Mouse (Mus musculus): Measurements from ENCODE around the gene Bcas3. TPM values are rescaled to one million over a fixed set of nuclear protein-coding genes. Genes with fewer than 3 reads are reported as not detected.

Bcas3 gene
- polyA plus RNA-seq, 1 experiment from 2014 or later = 33.3 TPM

- peak; percentile 49 for DNase-seq (ENCODE audit: low spot score)
- Histone ChIP-seq H3K9ac (ENCODE audit: low read depth, low read length) (no peak overlapping the region), H3K36me3 (ENCODE audit: control insufficient read depth, insufficient read depth, low read length) (no peaks in the 10 kb centered on the region), H3K4me3 (ENCODE audit: low read depth, low read length) (no peak overlapping the region), H3K27ac (ENCODE audit: low read depth, low read length) (peak overlapping the region; percentile 54; the same call in 1 of the 2 replicates), H3K27me3 (ENCODE audit: control insufficient read depth, insufficient read depth, low read length) (no peaks in the 10 kb centered on the region), H3K9me3 (ENCODE audit: control insufficient read depth, low read length) (no peaks in the 10 kb centered on the region), H3K4me2 (replicated peaks; ENCODE audit: low read depth, low read length) (no peak overlapping the region), H3K4me1 (replicated peaks; ENCODE audit: control insufficient read depth, insufficient read depth, low read length) (peaks cover 3% of the 10 kb centered on the region; the same call in 1 of the 2 replicates)
- 45% methylated on average over 12 of the region's 12 CpGs for WGBS
- ATAC-seq (ENCODE audit: low FRiP score) = no peak
Observed at GRCm38 (mm10) chr11:85392179-85392863, 39.4 kb downstream of the Bcas3 start.

GRCm38 (mm10) chr11:85392864-85393220 is 39.9 kb downstream of the Bcas3 start:
- WGBS = 45% methylated on average over 9 of the region's 9 CpGs
- Histone ChIP-seq H3K4me3 (ENCODE audit: low read depth, low read length) (no peak overlapping the region), H3K9ac (ENCODE audit: low read depth, low read length) (no peak overlapping the region), H3K27me3 (ENCODE audit: control insufficient read depth, insufficient read depth, low read length) (no peaks in the 10 kb centered on the region), H3K36me3 (ENCODE audit: control insufficient read depth, insufficient read depth, low read length) (no peaks in the 10 kb centered on the region), H3K4me1 (replicated peaks; ENCODE audit: control insufficient read depth, insufficient read depth, low read length) (peaks cover 3% of the 10 kb centered on the region; the same call in 1 of the 2 replicates), H3K27ac (ENCODE audit: low read depth, low read length) (no peak overlapping the region), H3K9me3 (ENCODE audit: control insufficient read depth, low read length) (no peaks in the 10 kb centered on the region), H3K4me2 (replicated peaks; ENCODE audit: low read depth, low read length) (no peak overlapping the region)
- DNase-seq (ENCODE audit: low spot score) (no peak), ATAC-seq (ENCODE audit: low FRiP score) (no peak)

GRCm38 (mm10) chr11:85393990-85394389 is 41.0 kb downstream of the Bcas3 start:
- no peak for DNase-seq (ENCODE audit: low spot score)
- H3K4me2 ChIP-seq (replicated peaks; ENCODE audit: low read depth, low read length) = no peak overlapping the region
- H3K27me3 ChIP-seq (ENCODE audit: control insufficient read depth, insufficient read depth, low read length) = no peaks in the 10 kb centered on the region
- H3K36me3 ChIP-seq (ENCODE audit: control insufficient read depth, insufficient read depth, low read length) = no peaks in the 10 kb centered on the region
- ATAC-seq (ENCODE audit: low FRiP score) = no peak
- no peaks in the 10 kb centered on the region for H3K9me3 ChIP-seq (ENCODE audit: control insufficient read depth, low read length)
- no peak overlapping the region for H3K4me3 ChIP-seq (ENCODE audit: low read depth, low read length)
- H3K27ac ChIP-seq (ENCODE audit: low read depth, low read length) = no peak overlapping the region
- no peak overlapping the region for H3K9ac ChIP-seq (ENCODE audit: low read depth, low read length)
- peaks cover 3% of the 10 kb centered on the region; the same call in 1 of the 2 replicates for H3K4me1 ChIP-seq (replicated peaks; ENCODE audit: control insufficient read depth, insufficient read depth, low read length)
- 56% methylated on average over 3 of the region's 3 CpGs for WGBS

- H3K27ac ChIP-seq (ENCODE audit: low read depth, low read length) = no peak overlapping the region
- H3K27me3 ChIP-seq (ENCODE audit: control insufficient read depth, insufficient read depth, low read length) = no peaks in the 10 kb centered on the region
- H3K36me3 ChIP-seq (ENCODE audit: control insufficient read depth, insufficient read depth, low read length) = no peaks in the 10 kb centered on the region
- H3K4me3 ChIP-seq (ENCODE audit: low read depth, low read length) = no peak overlapping the region
- 26% methylated on average over 7 of the region's 7 CpGs for WGBS
- no peaks in the 10 kb centered on the region for H3K9me3 ChIP-seq (ENCODE audit: control insufficient read depth, low read length)
- ATAC-seq (ENCODE audit: low FRiP score) (no peak), DNase-seq (ENCODE audit: low spot score) (no peak)
- peaks cover 3% of the 10 kb centered on the region; the same call in 1 of the 2 replicates for H3K4me1 ChIP-seq (replicated peaks; ENCODE audit: control insufficient read depth, insufficient read depth, low read length)
- H3K9ac ChIP-seq (ENCODE audit: low read depth, low read length) = no peak overlapping the region
- H3K4me2 ChIP-seq (replicated peaks; ENCODE audit: low read depth, low read length) = no peak overlapping the region
Observed at GRCm38 (mm10) chr11:85395361-85395760, 42.4 kb downstream of the Bcas3 start.

GRCm38 (mm10) chr11:85406531-85406930 is 53.6 kb downstream of the Bcas3 start:
- Histone ChIP-seq H3K4me1 (replicated peaks; ENCODE audit: control insufficient read depth, insufficient read depth, low read length) (no peaks in the 10 kb centered on the region), H3K9me3 (ENCODE audit: control insufficient read depth, low read length) (no peaks in the 10 kb centered on the region), H3K27me3 (ENCODE audit: control insufficient read depth, insufficient read depth, low read length) (no peaks in the 10 kb centered on the region), H3K9ac (ENCODE audit: low read depth, low read length) (no peak overlapping the region), H3K4me3 (ENCODE audit: low read depth, low read length) (no peak overlapping the region), H3K27ac (ENCODE audit: low read depth, low read length) (no peak overlapping the region), H3K36me3 (ENCODE audit: control insufficient read depth, insufficient read depth, low read length) (no peaks in the 10 kb centered on the region), H3K4me2 (replicated peaks; ENCODE audit: low read depth, low read length) (no peak overlapping the region)
- DNase-seq (ENCODE audit: low spot score) (no peak), ATAC-seq (ENCODE audit: low FRiP score) (no peak)
- WGBS = 80% methylated on average over 3 of the region's 3 CpGs

GRCm38 (mm10) chr11:85407700-85408099 is 54.7 kb downstream of the Bcas3 start:
- no peak overlapping the region for H3K4me2 ChIP-seq (replicated peaks; ENCODE audit: low read depth, low read length)

GRCm38 (mm10) chr11:85412319-85412718 is 59.4 kb downstream of the Bcas3 start:
- 68% methylated on average over 7 of the region's 7 CpGs for WGBS
- Histone ChIP-seq H3K27ac (ENCODE audit: low read depth, low read length) (no peak overlapping the region), H3K9me3 (ENCODE audit: control insufficient read depth, low read length) (no peaks in the 10 kb centered on the region), H3K4me2 (replicated peaks; ENCODE audit: low read depth, low read length) (no peak overlapping the region), H3K9ac (ENCODE audit: low read depth, low read length) (no peak overlapping the region), H3K4me1 (replicated peaks; ENCODE audit: control insufficient read depth, insufficient read depth, low read length) (no peaks in the 10 kb centered on the region), H3K27me3 (ENCODE audit: control insufficient read depth, insufficient read depth, low read length) (no peaks in the 10 kb centered on the region), H3K36me3 (ENCODE audit: control insufficient read depth, insufficient read depth, low read length) (no peaks in the 10 kb centered on the region), H3K4me3 (ENCODE audit: low read depth, low read length) (no peak overlapping the region)
- DNase-seq (ENCODE audit: low spot score) (no peak), ATAC-seq (ENCODE audit: low FRiP score) (no peak)

More at GRCm38 (mm10) chr11:85407700-85408099, 54.7 kb downstream of the Bcas3 start:
- Histone ChIP-seq H3K4me1 (replicated peaks; ENCODE audit: control insufficient read depth, insufficient read depth, low read length) (no peaks in the 10 kb centered on the region), H3K4me3 (ENCODE audit: low read depth, low read length) (no peak overlapping the region), H3K27me3 (ENCODE audit: control insufficient read depth, insufficient read depth, low read length) (no peaks in the 10 kb centered on the region), H3K27ac (ENCODE audit: low read depth, low read length) (no peak overlapping the region), H3K9me3 (ENCODE audit: control insufficient read depth, low read length) (no peaks in the 10 kb centered on the region), H3K36me3 (ENCODE audit: control insufficient read depth, insufficient read depth, low read length) (no peaks in the 10 kb centered on the region), H3K9ac (ENCODE audit: low read depth, low read length) (no peak overlapping the region)
- WGBS = 83% methylated on average over 3 of the region's 3 CpGs
- DNase-seq (ENCODE audit: low spot score) (no peak), ATAC-seq (ENCODE audit: low FRiP score) (no peak)

- no peak overlapping the region for H3K4me3 ChIP-seq (ENCODE audit: low read depth, low read length)
- DNase-seq (ENCODE audit: low spot score) = no peak
- no peaks in the 10 kb centered on the region for H3K36me3 ChIP-seq (ENCODE audit: control insufficient read depth, insufficient read depth, low read length)
- H3K4me1 ChIP-seq (replicated peaks; ENCODE audit: control insufficient read depth, insufficient read depth, low read length) = no peaks in the 10 kb centered on the region
- no peak overlapping the region for H3K4me2 ChIP-seq (replicated peaks; ENCODE audit: low read depth, low read length)
- H3K9me3 ChIP-seq (ENCODE audit: control insufficient read depth, low read length) = no peaks in the 10 kb centered on the region
- WGBS = 91% methylated on average over 1 of the region's 1 CpGs
- ATAC-seq (ENCODE audit: low FRiP score) = no peak
- H3K9ac ChIP-seq (ENCODE audit: low read depth, low read length) = no peak overlapping the region
- no peak overlapping the region for H3K27ac ChIP-seq (ENCODE audit: low read depth, low read length)
- H3K27me3 ChIP-seq (ENCODE audit: control insufficient read depth, insufficient read depth, low read length) = no peaks in the 10 kb centered on the region
Observed at GRCm38 (mm10) chr11:85414476-85414875, 61.5 kb downstream of the Bcas3 start.

GRCm38 (mm10) chr11:85427353-85427752 is 74.4 kb downstream of the Bcas3 start:
- no peaks in the 10 kb centered on the region for H3K36me3 ChIP-seq (ENCODE audit: control insufficient read depth, insufficient read depth, low read length)
- DNase-seq (ENCODE audit: low spot score) (no peak), ATAC-seq (ENCODE audit: low FRiP score) (no peak)
- no peaks in the 10 kb centered on the region for H3K4me1 ChIP-seq (replicated peaks; ENCODE audit: control insufficient read depth, insufficient read depth, low read length)
- no peak overlapping the region for H3K27ac ChIP-seq (ENCODE audit: low read depth, low read length)
- no peak overlapping the region for H3K4me3 ChIP-seq (ENCODE audit: low read depth, low read length)
- WGBS = 83% methylated on average over 6 of the region's 6 CpGs
- no peaks in the 10 kb centered on the region for H3K27me3 ChIP-seq (ENCODE audit: control insufficient read depth, insufficient read depth, low read length)
- H3K9ac ChIP-seq (ENCODE audit: low read depth, low read length) = no peak overlapping the region
- no peak overlapping the region for H3K4me2 ChIP-seq (replicated peaks; ENCODE audit: low read depth, low read length)
- H3K9me3 ChIP-seq (ENCODE audit: control insufficient read depth, low read length) = no peaks in the 10 kb centered on the region
